Mouse (Mus musculus) thymus, adult 2 months (tissue): ENCODE results near the gene Tfr2.

ENCODE experiments used
- CTCF ChIP-seq: fragments of 200-500 bp; IDR thresholded peaks from 2 replicates; pipeline ENCODE4 v1.5.1; 2012; ENCODE audit warnings: mild to moderate bottlenecking, control low read depth, low read length, moderate library complexity, borderline replicate concordance; ENCODE audit not compliant: control insufficient read depth, poor library complexity, insufficient read depth; ENCODE audit errors: extremely low read depth
- POLR2A ChIP-seq: fragments of 200-500 bp; IDR thresholded peaks from 2 replicates; pipeline ENCODE4 v1.6.1; 2012; ENCODE audit warnings: mild to moderate bottlenecking, low read length, control low read depth, moderate library complexity; ENCODE audit not compliant: control insufficient read depth, poor library complexity, insufficient read depth; ENCODE audit errors: extremely low read depth

GRCm38 (mm10) chr5:137532131-137532807 lies 37.4 kb upstream of the Tfr2 start:
- TF ChIP-seq POLR2A (no peak), CTCF (peak; percentile 38; the same call in 1 of the 2 replicates)
